Mouse (Mus musculus): ENCODE data around the gene Sema6b.

DNA sequence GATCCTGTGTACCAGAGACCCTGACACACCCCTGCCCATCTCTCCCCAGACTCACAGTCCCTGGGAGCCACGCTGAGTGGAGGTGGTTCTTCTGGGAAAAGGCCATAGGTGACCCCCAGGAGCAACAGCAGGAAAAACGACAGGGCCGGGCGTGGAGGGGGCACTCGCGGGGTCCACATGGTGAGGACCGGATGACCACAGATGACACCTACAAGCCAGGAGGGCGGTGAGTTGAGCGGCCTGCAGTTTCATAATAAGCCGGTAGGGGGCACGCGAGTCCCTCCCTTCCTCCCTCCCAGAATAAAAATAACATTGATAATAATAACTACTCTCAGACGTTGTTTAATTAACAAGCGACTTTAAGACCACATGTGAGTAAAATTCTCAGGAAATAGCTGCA is 7.5 kb downstream of the Sema6b start:
- TF ChIP-seq USF1 (IDR thresholded peaks at IDR 0.05; ENCODE audit: low read depth) (no peak), CTCF (IDR thresholded peaks at IDR 0.05; ENCODE audit: control insufficient read depth, insufficient read depth, insufficient read length) (peak; percentile 81), MYOG (IDR thresholded peaks at IDR 0.05; ENCODE audit: control insufficient read depth, extremely low read depth, insufficient read length) (no peak), CEBPB (IDR thresholded peaks at IDR 0.05; ENCODE audit: low read depth) (no peak)

Data from C2C12 (cell line).